Mouse (Mus musculus): ENCODE measurements around the gene Ctcf. TPM values are rescaled to one million over a fixed set of nuclear protein-coding genes. Genes with fewer than 3 reads are reported as not detected.
A peak's percentile ranks its signal among the peaks of the same experiment; 100 is the strongest.
"Not testable (repeated sequence)": the region's sequence is repeated elsewhere in the genome, so short reads cannot be mapped to it uniquely, and the experiment has no call there.

Ctcf gene
- polyA plus RNA-seq, 1 experiment: 7.2 TPM

DNA sequence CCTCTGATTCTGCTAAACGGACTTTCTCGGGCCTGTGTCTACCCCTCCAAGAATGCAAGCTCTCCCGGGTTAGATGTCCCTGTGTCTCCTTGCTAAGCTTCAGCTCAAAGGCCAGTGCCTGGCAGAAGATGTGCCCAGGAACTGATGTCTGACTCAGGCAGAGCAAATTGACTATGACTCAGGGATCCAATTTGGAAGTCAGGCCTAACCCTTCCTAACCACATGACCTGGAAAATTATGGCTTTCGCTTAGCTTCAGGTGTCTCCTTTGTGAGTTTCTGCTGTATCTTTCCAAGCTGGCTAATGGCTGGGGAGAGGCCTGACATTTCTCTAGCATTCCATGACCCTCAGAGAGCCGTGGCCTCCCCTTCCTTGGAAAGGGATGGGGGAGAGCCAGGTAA, 35.1 kb upstream of the Ctcf start:
- Histone ChIP-seq H3K36me3 (ENCODE audit: control insufficient read depth, insufficient read depth, low read length) (no peaks in the 10 kb centered on the region), H3K4me3 (ENCODE audit: control insufficient read depth, low read depth, low read length) (no peak overlapping the region), H3K4me1 (ENCODE audit: control insufficient read depth, insufficient read depth, low read length) (peaks cover 5% of the 10 kb centered on the region), H3K27me3 (ENCODE audit: control insufficient read depth, insufficient read depth, low read length) (no peaks in the 10 kb centered on the region), H3K27ac (ENCODE audit: control insufficient read depth, insufficient read depth, low read depth, low read length) (no peak overlapping the region)
- TF ChIP-seq CTCF (IDR thresholded peaks at IDR 0.05; ENCODE audit: control insufficient read depth, insufficient read depth, insufficient replicate concordance, low read depth, low read length) (no peak), POLR2A (IDR thresholded peaks at IDR 0.05; ENCODE audit: control insufficient read depth, low read depth, low read length) (no peak)

DNA sequence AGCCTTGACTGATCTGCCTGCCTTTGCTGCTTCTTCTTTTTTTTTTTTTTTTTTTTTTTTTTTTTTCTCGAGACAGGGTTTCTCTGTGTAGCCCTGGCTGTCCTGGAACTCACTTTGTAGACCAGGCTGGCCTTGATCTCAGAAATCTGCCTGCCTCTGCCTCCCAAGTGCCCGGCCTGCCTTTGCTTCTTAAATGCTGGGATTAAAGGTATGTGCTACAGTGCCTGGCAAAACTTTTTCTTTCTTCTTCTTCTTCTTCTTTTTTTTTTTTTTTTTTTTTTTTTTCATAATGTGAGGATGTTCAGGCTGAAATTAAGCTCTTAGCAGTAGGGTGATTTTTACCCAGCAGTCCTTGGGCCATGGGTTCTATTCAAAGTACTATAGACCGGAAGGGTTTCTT, 33.8 kb upstream of the Ctcf start:
- not testable (repeated sequence) for H3K36me3 ChIP-seq (ENCODE audit: control insufficient read depth, insufficient read depth, low read length); H3K4me3 ChIP-seq (ENCODE audit: control insufficient read depth, low read depth, low read length); H3K27me3 ChIP-seq (ENCODE audit: control insufficient read depth, insufficient read depth, low read length); H3K27ac ChIP-seq (ENCODE audit: control insufficient read depth, insufficient read depth, low read depth, low read length)
- peaks cover 14% of the 10 kb centered on the region for H3K4me1 ChIP-seq (ENCODE audit: control insufficient read depth, insufficient read depth, low read length)

DNA sequence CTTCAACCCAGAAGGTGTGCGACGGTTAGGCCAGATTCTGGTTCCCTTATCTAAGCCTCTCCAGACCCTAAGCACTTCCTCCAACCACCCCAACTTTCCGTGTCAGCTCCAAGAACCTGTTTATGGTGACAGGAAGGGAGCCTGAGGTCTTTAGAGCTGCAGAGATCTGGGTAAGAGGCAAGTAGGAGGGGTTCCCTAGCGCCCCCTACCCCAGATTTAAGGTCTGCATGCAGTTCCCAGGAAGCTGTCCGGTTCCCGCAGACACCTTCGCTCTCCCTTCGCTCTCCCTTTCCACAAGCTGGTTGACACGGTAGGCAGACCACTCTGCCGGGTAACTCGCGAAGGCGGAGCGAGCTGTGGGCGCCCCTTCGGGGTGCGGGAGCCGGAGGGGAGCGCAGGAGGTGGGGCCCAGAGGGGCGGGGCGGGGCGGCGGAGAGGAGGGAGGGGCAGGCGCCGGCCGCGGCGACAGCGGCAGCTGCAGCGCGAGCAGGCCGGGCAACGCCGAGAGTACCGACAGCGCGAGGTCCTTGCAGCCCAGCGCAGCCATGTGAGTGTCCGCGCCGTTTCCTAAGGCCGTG, 31.5 kb upstream of the Ctcf start, which contains the start of gene Ripor1:
Ripor1 (plus strand) TSS at position 452 of the 578 bp plus-strand sequence.
- Histone ChIP-seq H3K36me3 (ENCODE audit: control insufficient read depth, insufficient read depth, low read length) (no peaks in the 10 kb centered on the region), H3K27me3 (ENCODE audit: control insufficient read depth, insufficient read depth, low read length) (no peaks in the 10 kb centered on the region), H3K4me3 (ENCODE audit: control insufficient read depth, low read depth, low read length) (peak within 1 kb of the TSS; percentile 91), H3K4me1 (ENCODE audit: control insufficient read depth, insufficient read depth, low read length) (peaks cover 16% of the 10 kb centered on the region), H3K27ac (ENCODE audit: control insufficient read depth, insufficient read depth, low read depth, low read length) (peak within 1 kb of the TSS; percentile 61)
- TF ChIP-seq CTCF (IDR thresholded peaks at IDR 0.05; ENCODE audit: control insufficient read depth, insufficient read depth, insufficient replicate concordance, low read depth, low read length) (peak; percentile 37; the same call in 1 of the 2 replicates), POLR2A (IDR thresholded peaks at IDR 0.05; ENCODE audit: control insufficient read depth, low read depth, low read length) (peak; percentile 49; the same call in 1 of the 2 replicates)

DNA sequence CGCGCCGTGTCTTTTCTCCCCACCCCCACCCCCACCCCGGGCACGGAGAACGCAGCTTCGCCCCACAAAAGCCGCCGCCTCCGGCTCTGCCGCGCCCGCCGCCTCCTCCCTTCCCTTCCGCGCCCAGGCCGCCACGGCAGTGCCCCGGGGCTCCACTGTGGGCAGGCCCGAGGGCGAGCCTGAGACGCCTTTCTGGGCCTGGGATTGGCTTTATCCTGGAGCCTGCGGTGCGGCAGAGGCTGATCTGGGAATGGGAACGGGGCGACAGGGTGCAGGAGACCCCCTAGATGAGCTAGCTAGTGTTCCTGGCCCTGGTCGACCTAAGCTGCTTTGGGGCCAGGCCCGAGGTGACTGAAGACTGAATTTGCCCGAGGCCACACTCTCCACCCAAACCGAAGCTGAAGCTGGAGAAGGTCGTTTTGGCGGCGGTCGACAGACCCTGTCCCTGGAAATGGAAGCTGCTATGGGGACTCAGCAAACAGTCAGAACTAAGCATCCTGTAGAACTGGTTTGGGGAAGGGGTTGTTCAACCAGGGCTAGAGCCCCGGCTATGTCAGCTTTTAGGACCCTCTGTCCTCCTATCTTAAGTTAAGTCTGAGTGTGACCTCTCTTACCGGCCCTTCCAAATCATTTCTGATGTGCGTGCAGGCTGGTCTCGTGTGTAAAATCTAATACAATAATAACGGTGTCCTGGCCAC, 30.7 kb upstream of the Ctcf start:
- peaks cover 16% of the 10 kb centered on the region for H3K4me1 ChIP-seq (ENCODE audit: control insufficient read depth, insufficient read depth, low read length)
- H3K27me3 ChIP-seq (ENCODE audit: control insufficient read depth, insufficient read depth, low read length): no peaks in the 10 kb centered on the region
- H3K4me3 ChIP-seq (ENCODE audit: control insufficient read depth, low read depth, low read length): peak overlapping the region; percentile 91
- no peaks in the 10 kb centered on the region for H3K36me3 ChIP-seq (ENCODE audit: control insufficient read depth, insufficient read depth, low read length)
- TF ChIP-seq CTCF (IDR thresholded peaks at IDR 0.05; ENCODE audit: control insufficient read depth, insufficient read depth, insufficient replicate concordance, low read depth, low read length): no peak
- TF ChIP-seq POLR2A (IDR thresholded peaks at IDR 0.05; ENCODE audit: control insufficient read depth, low read depth, low read length): no peak
- H3K27ac ChIP-seq (ENCODE audit: control insufficient read depth, insufficient read depth, low read depth, low read length): peak overlapping the region; percentile 61

DNA sequence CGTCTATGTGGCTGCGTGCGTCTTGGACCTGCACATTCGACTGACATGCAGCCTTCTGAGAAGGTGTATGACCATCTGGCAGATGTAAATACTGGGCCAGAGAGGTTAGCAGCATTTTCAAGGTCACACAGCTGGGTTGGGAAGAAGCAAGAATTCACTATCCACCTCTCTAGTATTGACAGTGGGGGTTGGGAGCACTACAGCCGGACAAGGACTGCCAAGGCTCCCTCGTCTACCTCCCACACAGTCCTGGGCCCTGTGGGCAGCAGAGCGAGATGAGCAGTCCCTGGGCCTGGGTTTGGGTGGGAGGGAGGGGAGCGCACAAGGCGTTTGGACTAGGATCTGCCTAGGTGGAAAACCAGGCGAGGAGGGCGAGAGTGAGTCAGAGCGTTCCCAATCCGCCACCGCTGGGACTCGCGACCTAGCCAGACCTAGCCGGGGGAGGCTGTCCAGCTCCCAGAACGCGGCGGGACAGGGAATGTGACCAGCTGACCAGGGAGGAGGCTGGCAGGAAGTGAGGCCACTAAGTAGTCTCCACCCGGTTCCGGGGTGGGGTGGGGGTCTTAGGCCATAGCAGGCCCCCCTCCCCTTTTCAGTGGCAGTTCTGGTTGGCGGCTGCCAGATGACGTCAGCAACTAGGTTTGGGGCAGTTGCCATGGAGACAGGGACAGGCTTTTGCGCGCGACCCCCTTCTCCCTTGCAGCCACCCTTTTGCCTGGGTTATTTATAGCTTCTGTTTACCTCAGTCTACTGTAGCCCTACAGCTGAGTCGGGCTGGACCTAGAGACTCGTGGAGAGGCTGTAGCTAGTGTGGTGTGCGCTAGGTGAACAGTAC, 30.0 kb upstream of the Ctcf start:
- TF ChIP-seq CTCF (IDR thresholded peaks at IDR 0.05; ENCODE audit: control insufficient read depth, insufficient read depth, insufficient replicate concordance, low read depth, low read length): no peak
- TF ChIP-seq POLR2A (IDR thresholded peaks at IDR 0.05; ENCODE audit: control insufficient read depth, low read depth, low read length): peak; percentile 31; the same call in 1 of the 2 replicates
- no peak overlapping the region for H3K27ac ChIP-seq (ENCODE audit: control insufficient read depth, insufficient read depth, low read depth, low read length)

DNA sequence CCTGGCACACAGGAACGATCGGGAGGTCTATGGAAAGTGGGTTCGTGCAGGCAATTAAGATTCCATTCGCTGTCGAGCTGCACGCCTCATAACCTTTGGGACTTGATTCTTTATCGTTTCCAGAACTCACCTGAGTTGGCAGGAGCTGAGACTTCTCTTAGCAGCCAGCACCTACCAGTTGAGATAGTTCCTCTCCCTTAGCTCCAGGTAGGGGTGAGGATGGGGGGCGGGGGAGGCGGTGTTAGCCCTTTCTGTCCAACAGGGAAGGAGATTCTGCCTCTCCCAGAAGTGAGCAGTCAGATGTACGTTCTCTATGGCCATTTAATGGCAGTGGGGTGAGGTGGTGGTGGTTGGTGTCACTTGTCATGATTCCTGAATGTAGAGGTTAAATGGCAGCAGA, 29.3 kb upstream of the Ctcf start:
- peak overlapping the region; percentile 47 for H3K4me3 ChIP-seq (ENCODE audit: control insufficient read depth, low read depth, low read length)
- no peaks in the 10 kb centered on the region for H3K27me3 ChIP-seq (ENCODE audit: control insufficient read depth, insufficient read depth, low read length)
- no peak overlapping the region for H3K27ac ChIP-seq (ENCODE audit: control insufficient read depth, insufficient read depth, low read depth, low read length)
- H3K4me1 ChIP-seq (ENCODE audit: control insufficient read depth, insufficient read depth, low read length): peaks cover 16% of the 10 kb centered on the region
- TF ChIP-seq CTCF (IDR thresholded peaks at IDR 0.05; ENCODE audit: control insufficient read depth, insufficient read depth, insufficient replicate concordance, low read depth, low read length) (no peak), POLR2A (IDR thresholded peaks at IDR 0.05; ENCODE audit: control insufficient read depth, low read depth, low read length) (no peak)
- H3K36me3 ChIP-seq (ENCODE audit: control insufficient read depth, insufficient read depth, low read length): no peaks in the 10 kb centered on the region

More for the DNA sequence above, 30.0 kb upstream of the Ctcf start:
- H3K36me3 ChIP-seq (ENCODE audit: control insufficient read depth, insufficient read depth, low read length): no peaks in the 10 kb centered on the region
- no peaks in the 10 kb centered on the region for H3K27me3 ChIP-seq (ENCODE audit: control insufficient read depth, insufficient read depth, low read length)
- peak overlapping the region; percentile 91 for H3K4me3 ChIP-seq (ENCODE audit: control insufficient read depth, low read depth, low read length)
- H3K4me1 ChIP-seq (ENCODE audit: control insufficient read depth, insufficient read depth, low read length): peaks cover 16% of the 10 kb centered on the region

DNA sequence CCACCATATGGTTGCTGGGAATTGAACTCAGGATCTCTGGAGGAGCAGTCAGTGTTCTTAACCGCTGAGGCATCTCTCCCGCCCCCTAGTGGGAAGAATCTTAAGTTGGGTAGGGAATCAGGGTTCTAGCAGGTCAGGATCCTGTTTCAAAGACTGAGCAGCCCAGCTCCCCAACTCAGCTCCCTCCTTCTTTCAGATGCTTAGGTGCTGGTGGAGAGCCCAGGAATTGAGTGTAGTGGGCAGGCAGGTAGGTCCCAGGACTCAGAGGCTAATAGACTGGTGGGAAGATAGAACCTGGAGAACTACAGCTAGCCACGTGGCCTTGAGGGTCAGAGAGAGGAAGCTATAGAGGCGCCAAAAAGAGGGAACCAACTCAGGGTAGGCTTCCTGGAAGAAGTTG, 28.7 kb upstream of the Ctcf start:
- no peaks in the 10 kb centered on the region for H3K27me3 ChIP-seq (ENCODE audit: control insufficient read depth, insufficient read depth, low read length)
- no peaks in the 10 kb centered on the region for H3K36me3 ChIP-seq (ENCODE audit: control insufficient read depth, insufficient read depth, low read length)
- peaks cover 16% of the 10 kb centered on the region for H3K4me1 ChIP-seq (ENCODE audit: control insufficient read depth, insufficient read depth, low read length)
- H3K27ac ChIP-seq (ENCODE audit: control insufficient read depth, insufficient read depth, low read depth, low read length): no peak overlapping the region
- TF ChIP-seq POLR2A (IDR thresholded peaks at IDR 0.05; ENCODE audit: control insufficient read depth, low read depth, low read length): no peak
- no peak for TF ChIP-seq CTCF (IDR thresholded peaks at IDR 0.05; ENCODE audit: control insufficient read depth, insufficient read depth, insufficient replicate concordance, low read depth, low read length)
- no peak overlapping the region for H3K4me3 ChIP-seq (ENCODE audit: control insufficient read depth, low read depth, low read length)

Data from testis, adult 2 months (tissue).